Mouse (Mus musculus) spleen, embryonic (tissue): ENCODE measurements around the gene Gstp2.

Experiments
- CTCF ChIA-PET: fragments of 350-600 bp; sonication (Branson Sonifier 250); formaldehyde crosslinking; loops from one replicate; lab custom pipeline; 2022; lab: Charles Lee

Gstp2 gene

GRCm38 (mm10) chr19:4045966-4046865, at the start of gene Gstp2:
Gene Gstp2 (minus strand): TSS chr19:4046023.
- CTCF ChIA-PET = interaction anchor here (0.6 to 1.0 kb wide), 2 partner anchors 19 to 49 kb away, joined by 3 to 6 read pairs; no protein-coding TSS in a partner anchor

GRCm38 (mm10) chr19:4094774-4095303, 49.0 kb upstream of the Gstp2 start:
- CTCF ChIA-PET = interaction anchor here (0.9 kb wide), 1 partner anchor 46 kb away, joined by 6 read pairs; no protein-coding TSS in a partner anchor

GRCm38 (mm10) chr19:4094348-4094747, 48.5 kb upstream of the Gstp2 start:
- CTCF ChIA-PET = interaction anchor here (0.9 kb wide), 1 partner anchor 45 kb away, joined by 6 read pairs; no protein-coding TSS in a partner anchor

- CTCF ChIA-PET = no interaction called here
These were observed 47.9 kb upstream of the Gstp2 start for GRCm38 (mm10) chr19:4093772-4094171.

GRCm38 (mm10) chr19:4092750-4093149, 46.9 kb upstream of the Gstp2 start:
- CTCF ChIA-PET = no interaction called here

GRCm38 (mm10) chr19:4091383-4091782, 45.6 kb upstream of the Gstp2 start:
- CTCF ChIA-PET = no interaction called here

- CTCF ChIA-PET = interaction anchor here (0.6 kb wide), 1 partner anchor 14 kb away, joined by 4 read pairs; no protein-coding TSS in a partner anchor
These were observed 44.6 kb upstream of the Gstp2 start for GRCm38 (mm10) chr19:4090446-4090845.

GRCm38 (mm10) chr19:4089128-4089527, 43.3 kb upstream of the Gstp2 start:
- CTCF ChIA-PET = no interaction called here

GRCm38 (mm10) chr19:4088146-4088545, 42.3 kb upstream of the Gstp2 start:
- CTCF ChIA-PET = interaction anchor here (0.8 kb wide), 1 partner anchor 418 kb away, joined by 23 read pairs; no protein-coding TSS in a partner anchor

- CTCF ChIA-PET = interaction anchor here (0.8 kb wide), 1 partner anchor 417 kb away, joined by 23 read pairs; no protein-coding TSS in a partner anchor
These were observed 41.3 kb upstream of the Gstp2 start for GRCm38 (mm10) chr19:4087090-4087489.

- CTCF ChIA-PET = no interaction called here
These were observed 40.3 kb upstream of the Gstp2 start for GRCm38 (mm10) chr19:4086156-4086555.

- CTCF ChIA-PET = no interaction called here
These were observed 39.2 kb upstream of the Gstp2 start for GRCm38 (mm10) chr19:4084984-4085383.

- CTCF ChIA-PET = no interaction called here
These were observed 38.0 kb upstream of the Gstp2 start for GRCm38 (mm10) chr19:4083826-4084225.

- CTCF ChIA-PET = no interaction called here
These were observed 37.5 kb upstream of the Gstp2 start for GRCm38 (mm10) chr19:4083316-4083715.

- CTCF ChIA-PET = no interaction called here
These were observed 36.6 kb upstream of the Gstp2 start for GRCm38 (mm10) chr19:4082219-4082965.

- CTCF ChIA-PET = no interaction called here
These were observed 35.6 kb upstream of the Gstp2 start, which contains the start of gene Cabp2 for GRCm38 (mm10) chr19:4081394-4081793. Gene Cabp2 (plus strand): TSS chr19:4081578.

GRCm38 (mm10) chr19:4080511-4081009, 34.7 kb upstream of the Gstp2 start:
- CTCF ChIA-PET = no interaction called here

- CTCF ChIA-PET = no interaction called here
These were observed 33.8 kb upstream of the Gstp2 start for GRCm38 (mm10) chr19:4079594-4079993.

GRCm38 (mm10) chr19:4075531-4075930, 29.7 kb upstream of the Gstp2 start:
- CTCF ChIA-PET = no interaction called here

GRCm38 (mm10) chr19:4072706-4073424, 27.0 kb upstream of the Gstp2 start:
- CTCF ChIA-PET = no interaction called here

- CTCF ChIA-PET = no interaction called here
These were observed 25.6 kb upstream of the Gstp2 start for GRCm38 (mm10) chr19:4071406-4071805.
